Mouse (Mus musculus) E14TG2a.4 (cell line): ENCODE data around the gene Fam198b.

ENCODE experiments used
- CTCF ChIP-seq: conservative IDR thresholded peaks from 2 replicates; pipeline ENCODE4 v1.5.1; 2014; ENCODE audit warnings: low read length
- NANOG ChIP-seq: IDR thresholded peaks from 2 replicates; pipeline ENCODE4 v1.6.1; 2014; ENCODE audit warnings: borderline replicate concordance, low read length, mixed read lengths
- POU5F1 ChIP-seq: IDR thresholded peaks from 2 replicates; pipeline ENCODE4 v1.6.1; 2014; ENCODE audit warnings: low read length, borderline replicate concordance

GRCm38 (mm10) chr3:79970498-79970897 is 86.2 kb downstream of the Fam198b start:
- TF ChIP-seq CTCF (no peak), NANOG (no peak), POU5F1 (no peak)
